Mouse (Mus musculus) heart, postnatal 4 days (tissue): ENCODE results near the gene Palb2. TPM values are rescaled to one million over a fixed set of nuclear protein-coding genes. Genes with fewer than 3 reads are reported as not detected.
"Not testable (repeated sequence)": the region's sequence is repeated elsewhere in the genome, so short reads cannot be mapped to it uniquely, and the experiment has no call there.

Source experiments
- DNase-seq: peaks from one replicate; pipeline ENCODE4 v3.0.0; 2021
- total RNA-seq, 2 experiments: library from RNA; stranded (reverse); gene quantifications; 2 replicates each; pipeline ENCODE4 v1.2.3; 2021

Gene Palb2
- 1 to 10 TPM; 4.0 to 4.2 TPM for total RNA-seq

- peak; percentile 99 for DNase-seq
Measured at GRCm38 (mm10) chr7:122132497-122133337, at the start of gene Palb2, which contains the start of gene Dctn5. TSS of gene Palb2 (minus strand) at chr7:122132985. TSS of gene Dctn5 (plus strand) at chr7:122133041.

- DNase-seq, result no peak
Measured at GRCm38 (mm10) chr7:122180720-122181119, 47.9 kb upstream of the Palb2 start.

GRCm38 (mm10) chr7:122171613-122172012 lies 38.8 kb upstream of the Palb2 start:
- no peak for DNase-seq

- DNase-seq, result no peak
Measured at GRCm38 (mm10) chr7:122170705-122171104, 37.9 kb upstream of the Palb2 start.

- DNase-seq, result no peak
Measured at GRCm38 (mm10) chr7:122167203-122167602, 34.4 kb upstream of the Palb2 start.

GRCm38 (mm10) chr7:122163766-122164165 lies 31.0 kb upstream of the Palb2 start:
- DNase-seq, result no peak

GRCm38 (mm10) chr7:122160037-122160436 lies 27.3 kb upstream of the Palb2 start:
- no peak for DNase-seq

GRCm38 (mm10) chr7:122158915-122159902 lies 26.4 kb upstream of the Palb2 start, which contains the start of gene Plk1:
TSS of gene Plk1 (plus strand) at chr7:122159439.
- peak; percentile 85 for DNase-seq

GRCm38 (mm10) chr7:122158488-122158887 lies 25.7 kb upstream of the Palb2 start:
- DNase-seq, result no peak

- no peak for DNase-seq
Measured at GRCm38 (mm10) chr7:122152473-122152872, 19.7 kb upstream of the Palb2 start.

GRCm38 (mm10) chr7:122140991-122141390 lies 8.2 kb upstream of the Palb2 start:
- no peak for DNase-seq

GRCm38 (mm10) chr7:122138190-122138589 lies 5.4 kb upstream of the Palb2 start:
- no peak for DNase-seq

- no peak for DNase-seq
Measured at GRCm38 (mm10) chr7:122137071-122137470, 4.3 kb upstream of the Palb2 start.

GRCm38 (mm10) chr7:122135070-122135469 lies 2.3 kb upstream of the Palb2 start:
- DNase-seq, result peak; percentile 16

- no peak for DNase-seq
Measured at GRCm38 (mm10) chr7:122133338-122133625, 497 bp upstream of the Palb2 start.

GRCm38 (mm10) chr7:122131834-122132233 lies 951 bp downstream of the Palb2 start:
- DNase-seq, result no peak

- DNase-seq, result no peak
Measured at GRCm38 (mm10) chr7:122126946-122127345, 5.8 kb downstream of the Palb2 start.

GRCm38 (mm10) chr7:122125636-122126035 lies 7.1 kb downstream of the Palb2 start:
- no peak for DNase-seq

GRCm38 (mm10) chr7:122123518-122123917 lies 9.3 kb downstream of the Palb2 start:
- DNase-seq, result no peak

GRCm38 (mm10) chr7:122108206-122108605 lies 24.6 kb downstream of the Palb2 start:
- DNase-seq, result no peak

GRCm38 (mm10) chr7:122101747-122102244 lies 31.0 kb downstream of the Palb2 start, which contains the start of gene Ndufab1:
TSS of gene Ndufab1 (minus strand) at chr7:122101886.
- peak; percentile 88 for DNase-seq

GRCm38 (mm10) chr7:122101014-122101746 lies 31.6 kb downstream of the Palb2 start:
- DNase-seq, result not testable (repeated sequence)
